Mouse (Mus musculus): ENCODE results near the gene Ghr.

Gene Ghr

GRCm38 (mm10) chr15:3441506-3442286 is 141.6 kb downstream of the Ghr start:
- no peak for DNase-seq

GRCm38 (mm10) chr15:3437381-3437780 is 145.9 kb downstream of the Ghr start:
- no peak for DNase-seq

DNA sequence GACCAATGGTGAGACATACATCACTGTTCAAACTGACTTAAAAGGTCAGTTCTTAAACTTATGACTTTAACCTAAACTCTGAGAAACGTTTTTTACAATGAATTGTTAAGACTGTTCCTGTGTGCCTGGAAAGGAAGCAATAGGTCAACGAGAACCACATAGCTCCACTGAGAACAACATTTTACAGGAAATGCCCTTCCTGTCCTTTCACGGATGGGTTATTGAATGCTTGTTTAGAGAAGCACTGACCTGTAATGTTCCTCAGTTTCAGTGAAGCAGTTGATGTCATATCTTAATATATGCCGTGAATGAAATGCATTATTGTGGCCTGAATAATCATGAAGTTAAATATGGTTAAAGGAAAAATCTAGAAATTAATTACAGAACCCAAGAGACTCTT is 147.7 kb downstream of the Ghr start:
- no peak for DNase-seq

- no peak for DNase-seq
Observed at GRCm38 (mm10) chr15:3434461-3434860, 148.8 kb downstream of the Ghr start.

DNA sequence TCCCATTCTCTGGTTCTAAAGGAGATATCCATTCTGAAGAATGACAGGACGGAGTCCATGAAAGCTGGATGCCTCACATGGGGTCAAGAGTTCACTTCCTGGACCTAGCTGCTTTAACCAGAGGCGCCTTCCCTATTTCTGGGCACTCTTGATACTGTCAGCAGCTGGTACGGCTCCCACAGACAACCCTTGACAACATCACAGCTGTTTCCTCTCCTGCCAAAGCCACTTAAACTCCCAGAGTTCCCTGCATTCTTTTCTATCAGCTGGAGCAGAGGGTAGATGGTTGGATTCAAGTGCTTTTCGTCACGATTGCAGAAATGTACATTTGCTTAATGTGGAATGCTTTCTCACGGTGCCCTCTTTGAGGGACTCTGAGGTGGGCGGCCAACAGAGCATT is 150.0 kb downstream of the Ghr start:
- no peak for DNase-seq

DNA sequence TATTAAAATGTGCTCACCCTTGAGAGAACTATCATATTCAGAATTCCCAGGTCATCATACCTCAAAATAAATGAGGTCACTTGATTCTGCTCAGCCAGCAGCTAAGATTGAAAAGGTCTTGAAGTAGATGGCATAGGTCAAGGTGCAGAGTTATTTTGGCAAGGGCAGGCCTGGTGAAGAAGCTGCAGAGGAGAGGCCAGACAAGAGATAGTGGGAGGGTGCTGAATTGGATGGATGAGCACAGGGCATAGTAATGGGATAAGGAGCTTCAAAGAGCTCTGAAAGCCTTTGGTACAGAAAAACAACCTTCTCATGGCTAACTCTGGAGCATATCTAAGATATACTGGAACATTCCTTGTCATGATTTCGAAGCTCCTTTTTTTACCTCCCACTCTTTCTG is 150.5 kb downstream of the Ghr start:
- no peak for DNase-seq

DNA sequence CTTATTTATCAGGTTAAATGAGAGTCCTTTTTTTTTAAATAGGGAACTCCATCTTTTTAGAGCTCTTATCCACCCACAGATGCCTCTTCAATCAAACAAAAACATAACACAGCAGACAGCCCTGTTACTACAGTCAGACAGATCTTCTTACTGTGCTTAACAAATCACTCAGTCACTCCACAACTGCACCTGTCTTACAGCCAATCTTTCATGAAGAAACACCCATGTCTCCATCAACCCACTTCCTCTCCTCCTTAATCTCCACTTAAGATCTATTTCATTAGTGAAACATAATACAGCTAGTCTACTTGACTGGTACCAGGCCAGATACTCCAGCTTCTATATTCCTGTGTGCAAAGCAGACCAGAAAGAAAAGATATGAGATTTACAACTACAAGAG is 153.9 kb downstream of the Ghr start:
- no peak for DNase-seq

GRCm38 (mm10) chr15:3429001-3429400 is 154.3 kb downstream of the Ghr start:
- DNase-seq: no peak

- DNase-seq: no peak
Observed at GRCm38 (mm10) chr15:3426401-3426800, 156.9 kb downstream of the Ghr start.

GRCm38 (mm10) chr15:3423177-3423576 is 160.1 kb downstream of the Ghr start:
- no peak for DNase-seq

DNA sequence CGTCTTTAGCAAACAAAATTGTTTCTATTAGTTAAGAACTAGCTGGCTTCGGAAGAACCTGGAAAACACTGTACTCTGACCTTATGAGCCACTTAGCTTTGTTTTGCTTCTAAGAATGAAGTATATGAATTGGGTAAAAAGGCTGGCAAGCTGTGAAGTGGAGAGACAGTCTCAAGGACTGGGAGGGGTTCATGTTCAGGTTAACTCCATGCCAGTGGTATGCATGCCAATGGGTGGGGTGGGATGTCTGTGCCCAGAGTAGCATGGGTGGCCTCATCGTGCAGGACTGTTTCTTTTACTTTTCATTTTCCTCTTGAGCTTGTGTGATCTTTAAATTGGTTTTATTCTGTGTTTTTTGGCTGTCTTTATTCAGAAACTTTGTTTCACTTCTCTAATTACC is 165.6 kb downstream of the Ghr start:
- DNase-seq: no peak

GRCm38 (mm10) chr15:3413103-3413502 is 170.2 kb downstream of the Ghr start:
- no peak for DNase-seq

GRCm38 (mm10) chr15:3408478-3408877 is 174.8 kb downstream of the Ghr start:
- no peak for DNase-seq

DNA sequence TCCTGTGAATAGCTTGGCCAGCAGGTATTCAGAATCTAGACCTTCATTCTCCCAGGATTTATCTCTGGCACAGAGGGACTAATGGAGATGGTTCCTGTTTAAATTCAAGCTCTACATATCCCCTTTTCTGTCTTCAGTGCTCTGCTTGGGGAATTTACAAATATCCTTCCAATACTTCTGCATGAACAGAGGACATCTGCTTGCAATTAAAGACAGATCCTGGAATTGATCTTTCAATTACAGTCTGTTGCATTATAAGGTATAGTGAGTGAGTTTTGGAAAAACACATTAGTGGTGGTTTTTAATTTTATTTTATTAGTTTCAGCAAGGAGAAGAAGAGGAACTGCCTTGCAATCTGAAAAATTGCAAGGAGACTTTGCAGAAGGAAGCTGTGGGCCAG is 184.1 kb downstream of the Ghr start:
- DNase-seq: no peak

GRCm38 (mm10) chr15:3397369-3398100 is 185.8 kb downstream of the Ghr start:
- no peak for DNase-seq

- DNase-seq: no peak
Observed at GRCm38 (mm10) chr15:3396149-3396548, 187.1 kb downstream of the Ghr start.

DNA sequence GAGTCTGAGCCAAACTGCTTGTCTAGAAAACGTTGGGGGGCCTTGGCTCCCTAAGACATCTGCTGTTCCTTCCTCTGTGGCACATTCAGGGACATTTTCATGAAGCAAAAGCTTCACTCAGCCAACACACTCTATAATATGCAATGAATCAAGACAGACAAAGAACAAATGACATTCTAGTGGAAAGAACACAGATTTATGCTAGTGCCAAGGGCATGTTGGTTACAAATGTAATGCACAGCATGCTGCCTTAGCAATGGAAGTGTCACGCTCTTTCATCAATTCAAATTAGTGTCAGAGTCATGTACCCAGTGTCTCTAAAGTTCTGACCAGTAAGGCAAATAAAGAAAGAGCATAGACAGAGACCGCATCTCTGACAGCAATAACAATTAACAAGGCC is 187.6 kb downstream of the Ghr start:
- DNase-seq: no peak

DNA sequence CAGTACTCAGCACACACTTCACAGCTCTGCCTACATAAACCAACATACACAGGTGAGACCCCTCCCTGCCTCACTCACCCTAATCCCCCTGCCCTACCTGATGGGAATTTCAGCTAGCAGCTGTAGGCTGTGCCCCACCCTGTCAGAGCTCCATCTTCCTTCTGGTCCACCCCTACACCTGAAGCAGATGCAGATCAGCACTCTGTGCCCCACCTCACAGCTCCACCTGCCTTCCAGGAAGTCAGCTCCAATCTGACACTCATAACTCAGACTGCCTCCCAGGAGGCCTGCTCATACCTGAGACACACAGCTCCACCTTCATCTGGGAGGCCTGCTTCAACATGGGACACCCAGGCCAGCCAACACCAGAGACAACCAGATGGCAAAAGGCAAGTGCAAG is 192.6 kb downstream of the Ghr start:
- DNase-seq: no peak

- DNase-seq: no peak
Observed at GRCm38 (mm10) chr15:3389011-3389410, 194.3 kb downstream of the Ghr start.

DNA sequence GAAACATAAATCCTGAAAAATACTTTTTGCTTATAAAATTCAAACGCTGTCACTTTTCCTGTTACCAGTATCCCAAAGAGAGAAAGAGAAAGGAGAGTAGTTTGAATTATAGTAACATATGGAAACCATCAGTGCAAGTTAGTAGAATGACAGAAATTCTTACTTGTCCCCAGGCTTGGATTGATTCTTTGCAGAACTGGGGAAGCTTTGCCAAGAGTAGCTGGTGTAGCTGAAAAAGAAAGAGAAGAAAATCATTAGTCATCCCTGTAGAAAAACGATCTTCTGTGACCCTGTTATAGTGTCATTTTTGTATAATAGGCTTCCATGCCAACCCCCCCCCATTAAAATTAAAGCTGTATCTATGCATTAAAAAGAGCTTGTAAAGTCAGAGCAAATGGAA is 194.8 kb downstream of the Ghr start:
- no peak for DNase-seq

GRCm38 (mm10) chr15:3383788-3384187 is 199.5 kb downstream of the Ghr start:
- no peak for DNase-seq

GRCm38 (mm10) chr15:3381413-3381812 is 201.9 kb downstream of the Ghr start:
- no peak for DNase-seq

GRCm38 (mm10) chr15:3368261-3368832 is 214.9 kb downstream of the Ghr start:
- no peak for DNase-seq

DNA sequence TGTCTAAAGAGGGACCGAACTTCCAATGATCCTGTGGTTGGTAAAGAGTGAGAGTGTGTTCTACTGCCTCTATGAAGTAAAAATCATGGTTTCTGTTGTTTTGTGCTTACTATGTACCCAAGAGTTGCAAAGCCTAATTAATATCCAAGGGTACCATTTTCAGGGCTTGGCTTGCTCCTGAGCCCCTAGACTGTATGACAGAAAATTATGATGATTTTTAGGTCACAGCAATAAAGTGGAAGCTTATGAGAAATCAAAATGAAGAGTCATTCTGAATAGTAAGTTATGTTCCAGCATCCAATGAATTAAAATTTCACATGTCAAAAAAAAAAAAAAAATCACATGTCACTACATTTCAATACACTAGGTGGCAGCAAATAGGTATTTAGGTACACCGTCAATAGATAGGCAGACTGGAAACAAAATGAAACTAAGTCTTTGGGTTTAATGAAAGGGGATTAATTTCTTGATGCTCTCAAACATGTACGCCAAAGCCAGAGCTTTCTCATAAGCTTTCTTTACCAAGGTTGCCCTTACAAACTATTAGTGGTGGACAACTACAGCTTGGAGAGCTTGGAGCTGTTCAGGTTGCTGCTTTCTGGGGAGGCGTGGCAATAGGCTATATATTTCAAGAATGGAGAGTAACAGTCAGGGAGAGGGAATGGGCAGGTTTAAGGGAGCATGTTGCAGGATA is 227.1 kb downstream of the Ghr start:
- no peak for DNase-seq

All from cerebellum, adult 11-12 months (tissue).